Mouse (Mus musculus): ENCODE measurements at regions not wholly inside any gene's neighbourhood (a gene's known extent, or its start where the extent isn't known, plus 50 kb on each side); places are given as distances from the start of the nearest gene placed in this dataset.

GRCm38 (mm10) chr11:44046083-44046482 lies 145.1 kb upstream of the Adra1b start:
- no peak for DNase-seq (ENCODE audit: low read depth)

- DNase-seq (ENCODE audit: low read depth), result no peak
Measured at GRCm38 (mm10) chr11:44049253-44049976, 148.4 kb upstream of the Adra1b start.

- no peak for DNase-seq (ENCODE audit: low read depth)
Measured at GRCm38 (mm10) chr11:44052481-44052880, 151.5 kb upstream of the Adra1b start.

GRCm38 (mm10) chr11:44062446-44062845 lies 161.4 kb upstream of the Adra1b start:
- DNase-seq (ENCODE audit: low read depth), result no peak

GRCm38 (mm10) chr11:44066176-44066575 lies 165.2 kb upstream of the Adra1b start:
- DNase-seq (ENCODE audit: low read depth), result no peak

- DNase-seq (ENCODE audit: low read depth), result no peak
Measured at GRCm38 (mm10) chr11:44083716-44084115, 182.7 kb upstream of the Adra1b start.

GRCm38 (mm10) chr11:44086951-44087350 lies 185.9 kb upstream of the Adra1b start:
- DNase-seq (ENCODE audit: low read depth), result peak; percentile 47

GRCm38 (mm10) chr11:44089514-44089913 lies 188.5 kb upstream of the Adra1b start:
- peak; percentile 39 for DNase-seq (ENCODE audit: low read depth)

GRCm38 (mm10) chr11:44095280-44095679 lies 194.3 kb upstream of the Adra1b start:
- DNase-seq (ENCODE audit: low read depth), result no peak

GRCm38 (mm10) chr11:44103188-44103840 lies 202.3 kb upstream of the Adra1b start:
- no peak for DNase-seq (ENCODE audit: low read depth)

GRCm38 (mm10) chr11:44103841-44104191 lies 202.8 kb upstream of the Adra1b start:
- no peak for DNase-seq (ENCODE audit: low read depth)

GRCm38 (mm10) chr11:44106231-44106630 lies 205.2 kb upstream of the Adra1b start:
- DNase-seq (ENCODE audit: low read depth), result no peak

- DNase-seq (ENCODE audit: low read depth), result no peak
Measured at GRCm38 (mm10) chr11:44111525-44111924, 210.5 kb upstream of the Adra1b start.

GRCm38 (mm10) chr11:44127088-44127487 lies 226.1 kb upstream of the Adra1b start:
- DNase-seq (ENCODE audit: low read depth), result no peak

- no peak for DNase-seq (ENCODE audit: low read depth)
Measured at GRCm38 (mm10) chr11:44128481-44128880, 227.5 kb upstream of the Adra1b start.

GRCm38 (mm10) chr11:44133244-44133643 lies 232.2 kb upstream of the Adra1b start:
- DNase-seq (ENCODE audit: low read depth), result no peak

- peak; percentile 86 for DNase-seq (ENCODE audit: low read depth)
Measured at GRCm38 (mm10) chr11:44136024-44136423, 235.0 kb upstream of the Adra1b start.

- no peak for DNase-seq (ENCODE audit: low read depth)
Measured at GRCm38 (mm10) chr11:44142996-44143395, 242.0 kb upstream of the Adra1b start.

GRCm38 (mm10) chr11:44144477-44144876 lies 243.5 kb upstream of the Adra1b start:
- no peak for DNase-seq (ENCODE audit: low read depth)

GRCm38 (mm10) chr11:44146419-44146818 lies 245.4 kb upstream of the Adra1b start:
- DNase-seq (ENCODE audit: low read depth), result no peak

- DNase-seq (ENCODE audit: low read depth), result no peak
Measured at GRCm38 (mm10) chr11:44153576-44153975, 246.3 kb upstream of the Il12b start.

- DNase-seq (ENCODE audit: low read depth), result no peak
Measured at GRCm38 (mm10) chr11:44155591-44155990, 244.3 kb upstream of the Il12b start.

GRCm38 (mm10) chr11:44156081-44156480 lies 243.8 kb upstream of the Il12b start:
- DNase-seq (ENCODE audit: low read depth), result no peak
